Mouse (Mus musculus): ENCODE results near the gene Pafah1b1.

Gene Pafah1b1

GRCm38 (mm10) chr11:74721141-74721540 is 3.3 kb downstream of the Pafah1b1 start:
- no peak for DNase-seq (ENCODE audit: low read depth, low spot score)

- no peak for DNase-seq (ENCODE audit: low read depth, low spot score)
Observed at GRCm38 (mm10) chr11:74720668-74721067, 3.8 kb downstream of the Pafah1b1 start.

DNA sequence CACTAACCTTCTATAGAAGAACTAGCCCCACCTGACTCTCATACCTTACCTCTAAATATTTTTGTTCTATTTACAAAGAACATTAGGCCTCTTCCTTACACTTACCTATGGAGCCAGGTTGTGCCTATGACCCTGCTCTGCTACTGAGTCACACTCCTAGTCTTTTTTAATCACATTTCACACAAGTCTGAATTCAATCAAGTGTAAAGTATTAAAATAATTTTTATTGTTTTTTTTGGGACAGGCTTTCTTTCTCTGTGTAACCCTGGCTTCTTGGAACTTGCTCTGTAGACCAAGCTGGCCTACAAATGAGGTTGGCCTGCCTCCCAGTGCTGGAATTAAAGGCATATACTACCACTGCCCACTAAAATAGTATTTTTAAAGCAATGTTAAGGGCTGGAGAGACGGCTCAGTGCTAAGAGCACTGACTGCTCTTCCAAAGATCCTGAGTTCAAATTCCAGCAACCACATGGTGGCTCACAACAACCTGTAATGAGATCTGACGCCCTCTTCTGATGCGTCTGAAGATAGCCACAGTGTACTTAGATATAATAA is 8.4 kb downstream of the Pafah1b1 start:
- no peak for DNase-seq (ENCODE audit: low read depth, low spot score)

DNA sequence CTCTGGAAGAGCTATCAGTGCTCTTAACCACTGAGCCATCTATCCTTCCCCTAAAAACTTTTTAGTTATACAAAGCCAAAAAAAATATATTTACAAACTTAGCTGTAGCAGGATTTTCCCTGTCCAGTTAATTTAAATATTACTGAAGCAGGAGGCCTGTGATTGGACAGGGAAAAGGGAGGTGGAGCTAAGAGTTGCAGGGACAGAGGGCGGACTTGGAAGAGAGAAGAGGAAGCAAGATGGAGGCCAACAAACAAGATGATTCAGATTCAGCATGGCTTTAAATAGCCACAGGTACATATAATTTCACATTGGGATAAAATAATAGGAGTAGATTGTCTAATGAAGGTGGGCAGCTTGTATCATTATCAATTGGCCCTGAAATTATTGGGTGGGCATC is 13.8 kb downstream of the Pafah1b1 start:
- DNase-seq (ENCODE audit: low read depth, low spot score) = no peak

GRCm38 (mm10) chr11:74708781-74709180 is 15.7 kb downstream of the Pafah1b1 start:
- no peak for DNase-seq (ENCODE audit: low read depth, low spot score)

- DNase-seq (ENCODE audit: low read depth, low spot score) = no peak
Observed at GRCm38 (mm10) chr11:74704068-74704467, 20.4 kb downstream of the Pafah1b1 start.

- DNase-seq (ENCODE audit: low read depth, low spot score) = no peak
Observed at GRCm38 (mm10) chr11:74699505-74699904, 25.0 kb downstream of the Pafah1b1 start.

DNA sequence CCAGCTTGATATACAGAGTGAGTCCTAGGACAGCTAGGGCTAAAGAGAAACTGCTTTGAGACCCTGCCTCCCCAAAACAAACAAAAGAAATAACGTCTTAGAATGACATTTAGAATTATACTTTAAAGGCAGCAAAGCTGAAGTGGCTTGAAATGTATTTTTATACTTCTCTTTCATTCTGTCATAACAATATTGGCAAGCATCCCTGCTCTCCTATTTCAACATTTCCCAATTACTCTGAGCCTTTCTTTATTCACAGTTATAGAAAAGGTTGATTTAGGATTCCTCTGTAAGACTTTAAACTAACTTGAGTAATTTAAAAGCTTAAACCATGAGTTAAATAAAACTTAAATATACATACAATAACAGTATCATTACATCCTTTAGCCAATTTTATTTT is 32.3 kb downstream of the Pafah1b1 start:
- DNase-seq (ENCODE audit: low read depth, low spot score) = no peak

DNA sequence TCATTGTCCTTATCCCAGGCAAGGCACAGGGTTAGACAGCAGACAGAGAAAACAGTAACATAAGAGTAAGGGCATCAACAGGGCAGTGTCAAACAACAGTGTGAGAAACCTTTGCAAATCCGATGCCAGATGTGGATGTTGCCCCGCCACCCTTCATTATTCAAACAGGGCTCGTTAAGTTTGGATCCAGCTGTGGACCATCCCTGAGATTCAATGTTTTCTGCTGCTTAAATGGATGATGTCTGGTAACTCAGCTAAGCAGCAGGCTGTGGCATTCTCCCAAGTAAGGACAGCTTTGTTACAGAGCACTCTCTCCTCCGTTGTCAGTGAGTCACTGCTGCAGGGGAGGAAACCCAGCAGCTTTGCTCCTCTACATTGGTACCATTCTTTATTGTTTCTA is 49.3 kb downstream of the Pafah1b1 start:
- no peak for DNase-seq (ENCODE audit: low read depth, low spot score)

DNA sequence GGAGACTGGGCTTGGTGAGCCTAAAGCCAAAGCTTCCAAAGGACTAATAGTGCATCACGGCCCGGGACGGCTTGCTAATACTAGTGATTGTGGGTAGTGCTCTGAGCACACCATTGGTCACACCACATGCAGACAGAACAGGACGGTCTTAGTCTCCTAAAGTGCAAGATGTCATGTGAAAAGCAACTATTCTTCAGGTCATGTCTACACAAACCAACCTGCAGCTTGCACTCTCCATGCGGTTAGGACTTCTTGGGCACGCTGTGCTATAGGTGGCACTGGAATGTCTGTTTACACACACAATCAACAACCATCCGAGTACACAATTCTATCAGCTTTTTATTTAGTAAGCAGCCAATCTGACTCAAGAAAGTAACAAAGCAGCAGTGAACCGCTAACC is 49.8 kb downstream of the Pafah1b1 start:
- no peak for DNase-seq (ENCODE audit: low read depth, low spot score)

DNA sequence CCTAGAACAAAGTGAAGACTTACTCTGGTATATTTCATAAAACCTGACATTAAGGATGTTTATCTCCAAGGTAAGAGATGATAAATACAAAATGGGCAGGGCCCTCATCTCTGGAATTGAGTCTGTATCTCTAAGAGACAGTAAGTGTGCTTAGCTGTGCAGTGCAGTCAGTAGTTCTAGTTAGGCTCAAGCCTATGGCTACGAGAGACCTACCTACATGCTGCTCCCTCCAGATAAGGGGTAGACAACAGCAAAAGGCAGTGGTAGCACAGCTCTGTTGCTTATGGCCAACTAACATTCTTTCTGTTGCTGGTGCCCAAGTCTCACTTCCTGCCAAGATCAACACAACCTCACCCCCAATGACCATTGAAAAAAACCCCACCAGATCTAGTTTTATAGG is 50.9 kb downstream of the Pafah1b1 start:
- no peak for DNase-seq (ENCODE audit: low read depth, low spot score)

GRCm38 (mm10) chr11:74672901-74673513 is 51.5 kb downstream of the Pafah1b1 start:
- no peak for DNase-seq (ENCODE audit: low read depth, low spot score)

DNA sequence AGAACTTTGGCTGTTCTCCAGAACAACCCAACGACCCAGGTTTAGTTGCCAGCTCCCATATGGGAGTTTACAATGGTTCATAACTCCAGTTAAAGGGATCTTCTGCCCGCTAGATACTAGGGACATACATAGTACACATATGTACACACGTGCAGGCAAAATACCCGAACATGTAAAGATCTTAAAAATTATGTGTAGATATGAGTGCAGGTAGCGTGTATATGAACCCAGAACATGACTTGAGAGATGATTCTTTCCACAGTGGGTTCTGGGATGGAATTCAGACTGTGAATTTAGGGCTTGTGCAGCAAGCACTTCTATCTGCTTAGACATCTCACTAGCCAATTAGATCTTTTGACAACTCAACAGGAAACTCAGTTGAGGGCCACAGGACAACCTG is 52.6 kb downstream of the Pafah1b1 start:
- no peak for DNase-seq (ENCODE audit: low read depth, low spot score)

GRCm38 (mm10) chr11:74671013-74671412 is 53.5 kb downstream of the Pafah1b1 start:
- no peak for DNase-seq (ENCODE audit: low read depth, low spot score)

GRCm38 (mm10) chr11:74670151-74670550 is 54.3 kb downstream of the Pafah1b1 start:
- no peak for DNase-seq (ENCODE audit: low read depth, low spot score)

- no peak for DNase-seq (ENCODE audit: low read depth, low spot score)
Observed at GRCm38 (mm10) chr11:74668971-74669370, 55.5 kb downstream of the Pafah1b1 start.

GRCm38 (mm10) chr11:74668466-74668865 is 56.0 kb downstream of the Pafah1b1 start:
- DNase-seq (ENCODE audit: low read depth, low spot score) = no peak

GRCm38 (mm10) chr11:74667582-74668010 is 56.9 kb downstream of the Pafah1b1 start:
- DNase-seq (ENCODE audit: low read depth, low spot score) = no peak

GRCm38 (mm10) chr11:74666776-74667581 is 57.5 kb downstream of the Pafah1b1 start:
- DNase-seq (ENCODE audit: low read depth, low spot score) = no peak

DNA sequence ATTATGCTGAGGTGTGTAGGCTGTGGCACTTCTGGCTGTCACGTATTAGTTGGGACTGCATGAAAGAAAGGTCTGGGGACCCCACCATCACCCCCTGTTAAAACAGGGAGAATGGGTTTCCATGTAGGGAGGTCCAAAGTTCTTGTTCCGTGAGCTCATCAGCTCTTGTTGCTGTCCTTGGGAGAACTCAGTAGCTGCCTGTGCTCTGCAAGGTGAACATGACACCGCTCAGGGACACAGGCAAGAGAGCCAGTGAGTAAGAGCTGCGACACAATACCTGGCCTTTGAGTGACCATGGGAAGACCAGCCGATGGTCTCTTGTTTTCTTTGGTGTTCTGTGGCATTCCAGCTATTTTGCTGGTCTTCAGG is 58.2 kb downstream of the Pafah1b1 start:
- DNase-seq (ENCODE audit: low read depth, low spot score) = no peak

DNA sequence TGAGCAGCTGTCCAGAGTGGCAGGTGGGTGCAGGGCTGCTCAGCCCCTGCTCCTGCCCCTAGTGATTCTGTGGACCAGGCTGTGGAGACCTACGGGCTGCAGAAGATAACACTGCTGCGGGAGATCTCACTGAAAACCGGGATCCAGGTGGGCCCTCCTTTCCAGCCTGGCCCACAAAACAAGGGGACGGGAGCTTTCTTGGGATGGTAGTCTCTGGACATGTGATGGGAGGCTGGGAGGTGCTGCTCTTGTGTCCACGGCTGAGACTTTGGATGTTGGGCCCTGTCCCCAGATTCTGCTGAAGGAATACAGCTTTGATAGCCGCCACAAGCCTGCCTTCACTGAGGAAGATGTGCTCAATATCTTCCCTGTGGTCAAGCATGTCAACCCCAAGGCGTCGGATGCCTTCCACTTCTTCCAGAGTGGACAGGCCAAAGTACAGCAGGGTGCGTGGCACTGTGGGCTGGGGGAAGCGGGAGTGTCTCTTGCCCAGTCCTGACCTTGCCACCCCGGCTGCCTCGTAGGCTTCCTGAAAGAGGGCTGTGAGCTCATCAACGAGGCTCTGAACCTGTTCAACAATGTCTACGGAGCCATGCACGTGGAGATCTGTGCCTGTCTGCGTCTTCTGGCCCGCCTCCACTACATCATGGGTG is 58.7 kb downstream of the Pafah1b1 start:
- DNase-seq (ENCODE audit: low read depth, low spot score) = no peak

GRCm38 (mm10) chr11:74664906-74665305 is 59.6 kb downstream of the Pafah1b1 start:
- DNase-seq (ENCODE audit: low read depth, low spot score) = no peak

Measured in forelimb bud, embryonic 11.5 days (tissue).